Mouse (Mus musculus): ENCODE data around the gene Itga8.

GRCm38 (mm10) chr2:12153551-12153950 lies 148.2 kb downstream of the Itga8 start:
- no peak for TF ChIP-seq CTCF (IDR thresholded peaks at IDR 0.05; ENCODE audit: borderline replicate concordance, control insufficient read depth, extremely low read depth, insufficient read depth, low read length, poor library complexity)
- no peak for TF ChIP-seq POLR2A (IDR thresholded peaks at IDR 0.05; ENCODE audit: control insufficient read depth, extremely low read depth, insufficient read depth, low read length, poor library complexity)

Measured in thymus, adult 2 months (tissue).